Mouse (Mus musculus): ENCODE measurements around the gene Rara.

GRCm38 (mm10) chr11:98969496-98969927 lies 41.9 kb downstream of the Rara start:
- TF ChIP-seq POLR2A (IDR thresholded peaks at IDR 0.05; ENCODE audit: low read depth, low read length) (no peak), CTCF (IDR thresholded peaks at IDR 0.05; ENCODE audit: borderline replicate concordance, insufficient read depth, low read length) (no peak)
